Mouse (Mus musculus) ES-Bruce4 (cell line): Measurements from ENCODE around the gene Ccl25. TPM values are rescaled to one million over a fixed set of nuclear protein-coding genes. Genes with fewer than 3 reads are reported as not detected.
A peak's percentile ranks its signal among the peaks of the same experiment; 100 is the strongest.

Experiments used
- H3K27ac ChIP-seq: 2 replicates; pipeline ENCODE4 v1.5.1; 2012; ENCODE audit warnings: low read length, inconsistent platforms; ENCODE audit not compliant: insufficient read depth
- H3K27me3 ChIP-seq: 2 replicates; pipeline ENCODE4 v1.6.1; 2012; ENCODE audit warnings: mild to moderate bottlenecking, low read length, inconsistent platforms; ENCODE audit not compliant: control insufficient read depth, poor library complexity, insufficient read depth, severe bottlenecking
- H3K36me3 ChIP-seq: 2 replicates; pipeline ENCODE4 v1.6.1; 2012; ENCODE audit warnings: inconsistent platforms, mild to moderate bottlenecking, low read length, moderate library complexity; ENCODE audit not compliant: control insufficient read depth, poor library complexity, insufficient read depth, severe bottlenecking
- H3K4me1 ChIP-seq: one replicate; pipeline ENCODE4 v1.8.1; 2011; ENCODE audit warnings: low read length; ENCODE audit not compliant: control insufficient read depth, insufficient read depth
- H3K4me3 ChIP-seq: 2 replicates; pipeline ENCODE4 v1.5.1; 2011; ENCODE audit warnings: low read depth, mild to moderate bottlenecking, low read length
- H3K9ac ChIP-seq: 2 replicates; pipeline ENCODE4 v1.6.1; 2012; ENCODE audit warnings: low read depth, mild to moderate bottlenecking, inconsistent platforms; ENCODE audit not compliant: poor library complexity, severe bottlenecking
- H3K9me3 ChIP-seq: replicated peaks from 2 replicates; pipeline ENCODE4 v1.6.1; 2012; ENCODE audit warnings: mild to moderate bottlenecking, low read length, inconsistent platforms; ENCODE audit not compliant: control insufficient read depth, poor library complexity, insufficient read depth, severe bottlenecking
- CTCF ChIP-seq: IDR thresholded peaks from one replicate; pipeline ENCODE4 v1.8.1; 2011; ENCODE audit warnings: low read depth, low read length
- EP300 ChIP-seq: IDR thresholded peaks from 2 replicates; pipeline ENCODE4 v1.6.1; 2011; ENCODE audit warnings: low read depth, low read length; ENCODE audit not compliant: insufficient read depth
- POLR2A ChIP-seq: IDR thresholded peaks from one replicate; pipeline ENCODE4 v1.8.1; 2011; ENCODE audit warnings: low read length; ENCODE audit not compliant: insufficient read depth
- polyA plus RNA-seq: library from polyadenylated mRNA; stranded (reverse); fragments of >200 nt; gene quantifications from 2 replicates; pipeline ENCODE4 v1.2.4, GENCODE M21; 2011; ENCODE audit warnings: low read depth; ENCODE audit not compliant: missing spikeins, insufficient read depth, insufficient read length

The Ccl25 gene
- 35.1 and 40.2 TPM in 2 replicates for polyA plus RNA-seq

DNA sequence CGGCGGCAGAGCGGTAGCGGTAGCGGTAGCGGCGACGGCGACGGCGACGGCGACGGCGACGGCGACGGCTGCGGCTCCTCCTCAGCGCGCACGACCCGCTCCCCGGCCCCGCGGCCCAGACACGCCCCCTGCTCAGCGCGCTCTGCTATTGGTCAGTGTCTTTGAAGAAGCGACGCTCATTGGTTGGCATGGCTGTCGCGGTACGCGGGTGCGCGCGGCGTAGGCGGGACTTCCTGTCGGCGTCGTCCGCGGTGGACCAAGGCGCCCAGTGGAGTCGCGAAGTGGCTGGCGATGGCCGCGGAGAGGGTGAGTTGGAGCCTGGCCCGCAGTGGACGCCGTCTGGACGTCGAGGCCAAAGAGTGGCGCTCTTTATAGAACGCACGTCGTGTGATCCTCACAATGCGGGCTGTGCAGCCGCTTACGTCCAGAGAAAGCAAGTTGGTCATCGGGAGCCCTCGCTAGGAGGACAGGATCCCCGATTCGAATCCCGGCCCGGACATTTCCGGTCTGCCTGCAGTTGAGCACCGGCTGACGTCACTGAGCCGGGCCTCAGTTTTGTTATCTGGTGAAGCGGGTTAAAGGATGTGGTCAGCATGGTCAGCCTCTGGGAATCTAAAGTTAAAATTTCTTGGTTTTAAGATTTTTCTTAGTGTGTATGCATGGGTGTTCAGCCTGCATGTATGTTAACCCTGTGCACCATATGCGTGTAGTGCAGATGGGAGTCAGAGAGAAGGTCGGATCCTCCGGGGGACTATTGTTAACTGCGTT, at the start of gene Ccl25, which contains the start of gene Elavl1:
Ccl25 (plus strand) TSS at position 228 of the 768 bp plus-strand sequence.
Elavl1 (minus strand) TSS at position 431 of the 768 bp plus-strand sequence.
- Histone ChIP-seq H3K9me3 (no peaks in the 10 kb centered on the region), H3K36me3 (peaks cover 47% of the 10 kb centered on the region)

DNA sequence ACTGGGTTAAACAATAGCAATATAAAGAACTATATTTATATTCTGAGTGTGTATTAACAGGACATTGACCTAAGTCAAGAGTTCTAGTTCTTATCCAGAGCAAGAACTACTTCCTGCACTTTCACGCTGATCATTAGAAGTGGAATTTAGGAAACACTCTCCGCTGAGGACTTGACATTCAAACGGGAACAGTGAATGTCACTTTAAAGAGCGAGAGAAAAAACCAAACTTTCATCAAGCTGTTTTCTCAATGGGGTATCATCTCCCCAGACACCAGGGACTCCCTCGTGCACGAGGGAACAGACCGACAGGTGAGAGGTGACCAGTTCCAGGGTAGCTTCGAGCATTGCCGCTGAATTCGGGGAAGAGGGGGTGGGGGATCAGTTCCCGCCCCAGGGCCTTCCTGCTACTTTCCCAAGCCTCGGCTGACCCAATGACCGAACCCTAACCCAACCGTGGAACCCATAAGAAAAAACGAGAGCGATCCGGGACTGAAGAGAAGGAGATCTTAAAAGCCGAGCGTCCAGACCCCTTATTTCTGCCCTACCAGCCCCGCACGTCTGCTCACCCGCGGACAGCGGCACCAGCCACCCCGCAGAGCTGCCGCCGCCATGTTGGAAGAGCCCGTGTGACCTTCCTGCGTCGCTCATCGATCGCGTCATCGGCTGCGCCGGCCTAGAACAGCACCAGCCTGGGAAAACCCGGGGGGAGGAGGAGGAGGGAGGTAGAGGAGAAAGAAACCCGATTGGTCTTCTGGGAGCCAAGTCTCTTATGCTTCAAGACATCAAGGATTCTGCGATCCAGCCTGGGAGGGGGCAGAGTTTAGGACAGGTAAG, 49.5 kb upstream of the Ccl25 start, which contains the start of gene Timm44:
Timm44 (minus strand) TSS at position 639 of the 836 bp plus-strand sequence.
- H3K27ac ChIP-seq = peak within 1 kb of the TSS; percentile 74

More for the DNA sequence above, at the start of gene Ccl25, which contains the start of gene Elavl1:
- peak within 1 kb of the TSS; percentile 99 for H3K9ac ChIP-seq
- peak; percentile 55 for TF ChIP-seq POLR2A
- TF ChIP-seq CTCF = no peak
- TF ChIP-seq EP300 = no peak
- H3K4me1 ChIP-seq = no peaks in the 10 kb centered on the region
- peak within 1 kb of the TSS; percentile 20 for H3K27ac ChIP-seq
- no peaks in the 10 kb centered on the region for H3K27me3 ChIP-seq
- H3K4me3 ChIP-seq = peak within 1 kb of the TSS; percentile 92

DNA sequence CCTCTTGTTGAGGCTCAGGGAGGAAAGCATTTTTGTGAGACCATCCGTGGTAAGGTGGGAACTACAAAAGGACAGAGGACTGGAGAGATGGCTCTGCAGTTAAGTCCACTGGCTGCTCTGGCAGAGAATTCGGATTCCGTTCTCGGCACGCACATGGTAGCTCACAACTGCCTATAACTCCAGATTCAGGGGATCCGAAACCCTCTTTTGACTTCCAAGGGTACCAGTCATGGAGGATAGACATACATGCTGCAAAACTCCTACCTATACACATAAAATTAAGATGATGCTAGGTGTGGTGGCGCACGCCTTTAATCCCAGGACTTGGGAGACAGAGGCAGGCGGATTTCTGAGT, 48.9 kb upstream of the Ccl25 start:
- Histone ChIP-seq H3K36me3 (peaks cover 21% of the 10 kb centered on the region), H3K27ac (peak overlapping the region; percentile 74), H3K9me3 (no peaks in the 10 kb centered on the region), H3K4me1 (no peaks in the 10 kb centered on the region), H3K27me3 (no peaks in the 10 kb centered on the region), H3K4me3 (peak overlapping the region; percentile 99), H3K9ac (peak overlapping the region; percentile 90)
- no peak for TF ChIP-seq POLR2A
- TF ChIP-seq CTCF = no peak
- TF ChIP-seq EP300 = no peak

More for the DNA sequence above, 49.5 kb upstream of the Ccl25 start, which contains the start of gene Timm44:
- Histone ChIP-seq H3K4me3 (peak within 1 kb of the TSS; percentile 99), H3K4me1 (no peaks in the 10 kb centered on the region), H3K9me3 (no peaks in the 10 kb centered on the region), H3K27me3 (no peaks in the 10 kb centered on the region), H3K36me3 (peaks cover 26% of the 10 kb centered on the region), H3K9ac (peak within 1 kb of the TSS; percentile 90)
- 0 out of 2 replicates have a peak, but pooled peaks have one; percentile 52 for TF ChIP-seq EP300
- TF ChIP-seq POLR2A = no peak
- TF ChIP-seq CTCF = no peak

DNA sequence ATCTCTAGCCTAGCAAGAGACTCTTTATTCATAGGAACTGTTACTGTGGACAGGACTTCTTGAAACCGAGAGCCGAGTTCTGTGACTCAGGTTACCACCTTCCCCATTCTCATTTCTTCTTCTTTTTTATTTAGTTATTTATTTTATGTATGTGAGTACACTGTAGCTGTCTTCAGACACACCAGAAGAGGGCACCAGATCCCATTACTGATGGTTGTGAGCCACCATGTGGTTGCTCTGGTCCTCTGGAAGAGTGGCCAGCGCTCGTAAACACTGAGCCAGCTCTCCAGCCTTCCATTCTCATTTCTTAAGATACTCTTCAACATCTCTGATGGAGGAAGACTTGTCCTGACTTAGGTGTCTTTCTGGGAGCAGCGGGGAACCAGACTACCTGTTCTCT, 32.3 kb upstream of the Ccl25 start:
- H3K9me3 ChIP-seq = no peaks in the 10 kb centered on the region
- no peak overlapping the region for H3K27ac ChIP-seq
- peaks cover 94% of the 10 kb centered on the region for H3K36me3 ChIP-seq
- no peak overlapping the region for H3K4me3 ChIP-seq
- H3K27me3 ChIP-seq = no peaks in the 10 kb centered on the region
- no peaks in the 10 kb centered on the region for H3K4me1 ChIP-seq
- TF ChIP-seq EP300 (no peak), CTCF (peak; percentile 0)
- no peak overlapping the region for H3K9ac ChIP-seq

DNA sequence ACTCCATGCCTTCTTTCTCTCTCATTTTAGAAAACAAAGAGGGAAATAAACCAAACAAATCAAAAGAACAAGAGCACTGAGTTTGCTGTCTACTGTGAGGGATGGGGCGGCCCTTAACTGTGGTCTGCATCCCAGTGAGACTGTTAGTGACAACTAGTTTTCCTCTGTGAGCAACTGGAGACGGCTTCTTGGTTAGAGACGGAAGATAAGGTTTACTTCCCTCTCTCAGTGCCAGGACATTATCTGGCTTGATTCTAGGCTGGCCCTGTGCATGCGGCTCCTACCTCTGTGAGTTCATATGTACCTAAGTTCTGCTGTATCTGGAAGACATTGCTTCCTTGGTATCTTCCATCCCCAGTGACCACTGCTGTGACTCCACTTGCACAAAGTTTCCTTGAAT, 27.2 kb upstream of the Ccl25 start:
- Histone ChIP-seq H3K27me3 (no peaks in the 10 kb centered on the region), H3K4me1 (no peaks in the 10 kb centered on the region), H3K9me3 (no peaks in the 10 kb centered on the region), H3K27ac (no peak overlapping the region), H3K36me3 (peaks cover 95% of the 10 kb centered on the region), H3K9ac (no peak overlapping the region), H3K4me3 (no peak overlapping the region)
- TF ChIP-seq POLR2A (no peak), CTCF (no peak), EP300 (no peak)
